Comparison of ENCODE assay signal across 16 mouse cellular contexts in genomic region chr13:97762121-97762520, GRCm38 (mm10). TPM values are rescaled to one million over a fixed set of nuclear protein-coding genes. Genes with fewer than 3 reads are reported as not detected.
"Had no signal": no experiment of that assay in that cellular context is flagged by ENCODE, and none has a peak within 500 bp of the region (broad histone marks: within the 10 kb centered on the region; RNA-seq: fewer than 3 reads in every experiment).

No protein-coding gene starts in this region.

- H3K4me3 ChIP-seq: intestine, embryonic 15.5 days; limb, embryonic 13.5 days; liver, embryonic 15.5 days; midbrain, embryonic 10.5 days; myocyte; neural tube, embryonic 13.5 days had no signal

- H3K27me3 ChIP-seq: intestine, embryonic 15.5 days; limb, embryonic 13.5 days; liver, embryonic 15.5 days; neural tube, embryonic 13.5 days had no signal

- H3K36me3 ChIP-seq: intestine, embryonic 15.5 days; limb, embryonic 13.5 days; liver, embryonic 15.5 days; midbrain, embryonic 10.5 days; neural tube, embryonic 13.5 days had no signal

- DNase-seq: kidney, adult 18-20 months; kidney, postnatal 25 days; layer of hippocampus, adult 9-11 months; layer of hippocampus, postnatal 36 days; left cerebral cortex, postnatal 4 days; lung, adult 2 months; lung, postnatal 36 days; midbrain, embryonic 14.5 days; retina, postnatal 1 day had no signal

- H3K4me1 ChIP-seq: intestine, embryonic 15.5 days had no signal

- H3K27ac ChIP-seq: intestine, embryonic 15.5 days; limb, embryonic 13.5 days; liver, embryonic 15.5 days; midbrain, embryonic 10.5 days; neural tube, embryonic 13.5 days; stomach, postnatal 0 days had no signal

RNA-seq across cellular contexts. Expression of gene Gm10260, which starts 1.7 kb away (rescaled TPM):
- polyA plus RNA-seq: midbrain, embryonic 14.5 days had no signal
